Mouse (Mus musculus): ENCODE results near the gene Gm8281. TPM values are rescaled to one million over a fixed set of nuclear protein-coding genes. Genes with fewer than 3 reads are reported as not detected.
"Not testable (repeated sequence)": the region's sequence is repeated elsewhere in the genome, so short reads cannot be mapped to it uniquely, and the experiment has no call there.

The Gm8281 gene
- 0.79 and 1.1 TPM in 2 replicates for polyA plus RNA-seq (2015; fragmentation: Nextera tagmentation; extraction: Ambion mirVana)

DNA sequence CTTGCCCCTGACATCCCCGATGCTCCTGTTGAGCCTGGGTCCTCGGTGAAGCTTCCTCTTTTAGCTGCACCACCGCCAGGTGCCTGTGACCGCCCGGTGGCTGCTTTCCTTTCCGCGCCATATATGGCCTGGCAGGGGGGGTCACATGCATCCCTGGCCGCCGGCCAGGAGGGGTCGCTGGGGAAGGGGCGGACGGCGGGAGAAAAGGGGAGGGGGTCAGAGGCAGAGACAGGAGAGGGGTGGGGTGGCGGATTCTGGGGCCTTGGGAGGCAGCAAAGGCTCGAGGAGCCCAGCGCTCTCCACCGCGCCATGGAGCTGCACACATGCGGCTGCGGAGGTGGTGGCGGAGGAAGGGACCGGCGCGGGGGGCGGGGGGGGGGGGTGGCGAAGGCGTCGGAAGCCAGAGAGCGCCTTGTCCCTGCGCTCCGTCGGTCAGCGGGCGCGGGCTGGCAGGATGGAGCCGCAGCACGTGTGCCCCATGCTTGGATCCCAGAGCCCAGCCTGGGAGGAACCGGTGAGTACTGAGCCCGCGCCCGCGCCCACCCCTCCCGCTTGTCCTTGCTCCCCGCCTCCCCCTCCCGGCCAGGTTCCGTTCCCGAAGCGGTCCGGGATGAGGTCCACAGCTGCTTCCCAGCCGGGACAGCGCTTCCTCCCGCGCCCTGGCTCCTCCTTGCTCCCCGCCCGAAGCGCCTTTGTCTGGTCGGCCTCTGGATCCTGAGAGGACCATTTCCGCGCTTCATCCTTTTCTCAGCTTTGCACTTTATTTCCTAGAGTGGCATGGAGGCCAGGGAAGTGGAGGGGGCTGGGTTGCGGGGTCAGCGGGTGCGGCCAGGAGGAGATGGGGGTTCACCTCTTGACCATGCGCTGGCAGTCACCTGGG, at the start of gene Gm8281:
Gene Gm8281 (plus strand): TSS at position 430 of the 880 bp plus-strand sequence.
- ATAC-seq (ENCODE audit: insufficient read depth, low FRiP score); H3K27me3 ChIP-seq (ENCODE audit: control insufficient read depth, insufficient read depth, low read length); H3K27ac ChIP-seq (ENCODE audit: low read length); H3K4me1 ChIP-seq (ENCODE audit: control insufficient read depth, insufficient read depth, low read length); H3K36me3 ChIP-seq (ENCODE audit: control insufficient read depth, insufficient read depth, low read length); H3K9me3 ChIP-seq (replicated peaks; ENCODE audit: control insufficient read depth, low read length): not testable (repeated sequence)
- Histone ChIP-seq H3K9ac (ENCODE audit: low read length) (peak within 1 kb of the TSS; percentile 56), H3K4me3 (replicated peaks; ENCODE audit: low read length) (peak within 1 kb of the TSS; percentile 41), H3K4me2 (ENCODE audit: low read depth, low read length) (peak within 1 kb of the TSS; percentile 60)
- 5% methylated on average over 26 of the region's 63 CpGs for WGBS

DNA sequence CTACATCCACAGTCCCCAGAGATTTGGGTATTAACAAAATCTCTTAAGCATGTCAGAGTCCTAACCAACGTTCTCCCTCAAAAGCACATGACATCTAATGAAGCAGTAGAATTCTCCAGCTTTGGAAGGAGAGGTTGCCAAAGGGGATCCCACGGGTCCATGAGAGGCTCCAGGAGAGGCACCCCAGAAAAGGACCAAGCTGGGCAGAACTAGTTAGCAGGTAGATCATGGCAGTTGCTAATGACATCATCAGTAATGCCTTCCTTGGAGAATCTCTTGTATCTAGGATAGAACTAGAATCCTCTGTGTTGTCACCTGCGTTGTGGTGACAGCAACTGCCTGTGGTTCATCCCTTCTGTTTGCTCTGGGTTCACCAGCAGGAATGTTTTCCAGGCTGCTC, 20.5 kb upstream of the Gm8281 start, which contains the start of gene 4930555G01Rik:
Gene 4930555G01Rik (plus strand): TSS at position 301 of the 400 bp plus-strand sequence.
- H3K9ac ChIP-seq (ENCODE audit: low read length); H3K36me3 ChIP-seq (ENCODE audit: control insufficient read depth, insufficient read depth, low read length); H3K9me3 ChIP-seq (replicated peaks; ENCODE audit: control insufficient read depth, low read length); H3K4me1 ChIP-seq (ENCODE audit: control insufficient read depth, insufficient read depth, low read length); H3K4me3 ChIP-seq (replicated peaks; ENCODE audit: low read length); H3K4me2 ChIP-seq (ENCODE audit: low read depth, low read length); ATAC-seq (ENCODE audit: insufficient read depth, low FRiP score); H3K27ac ChIP-seq (ENCODE audit: low read length); H3K27me3 ChIP-seq (ENCODE audit: control insufficient read depth, insufficient read depth, low read length): not testable (repeated sequence)
- WGBS = no CpG with 5 or more reads among the region's 3 CpGs

DNA sequence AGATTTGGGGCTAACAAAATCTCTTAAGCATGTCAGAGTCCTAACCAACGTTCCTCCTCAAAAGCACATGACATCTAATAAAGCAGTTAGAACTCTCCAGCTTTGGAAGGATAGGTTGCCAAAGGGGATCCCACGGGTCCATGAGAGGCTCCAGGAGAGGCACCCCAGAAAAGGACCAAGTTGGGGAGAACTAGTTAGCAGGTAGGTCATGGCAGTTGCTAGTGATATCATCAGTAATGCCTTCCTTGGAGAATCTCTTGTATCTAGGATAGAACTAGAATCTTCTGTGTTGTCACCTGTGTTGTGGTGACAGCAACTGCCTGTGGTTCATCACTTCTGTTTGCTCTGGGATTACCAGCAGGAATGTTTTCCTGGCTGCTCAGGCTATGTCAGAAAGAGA, 60.4 kb downstream of the Gm8281 start, which contains the start of gene Gm8279:
Gene Gm8279 (plus strand): TSS at position 301 of the 400 bp plus-strand sequence.
- H3K27me3 ChIP-seq (ENCODE audit: control insufficient read depth, insufficient read depth, low read length); H3K9ac ChIP-seq (ENCODE audit: low read length); H3K4me1 ChIP-seq (ENCODE audit: control insufficient read depth, insufficient read depth, low read length); H3K4me3 ChIP-seq (replicated peaks; ENCODE audit: low read length); H3K4me2 ChIP-seq (ENCODE audit: low read depth, low read length); H3K36me3 ChIP-seq (ENCODE audit: control insufficient read depth, insufficient read depth, low read length); H3K27ac ChIP-seq (ENCODE audit: low read length); H3K9me3 ChIP-seq (replicated peaks; ENCODE audit: control insufficient read depth, low read length); ATAC-seq (ENCODE audit: insufficient read depth, low FRiP score): not testable (repeated sequence)
- 49% methylated on average over 2 of the region's 2 CpGs for WGBS

Other genes with a start within 250 kb of the Gm8281 start
- not detected in 2 replicates for gene Gm3269, start 232.9 kb upstream of the Gm8281 start, polyA plus RNA-seq (2015; fragmentation: Nextera tagmentation; extraction: Ambion mirVana)
- gene Gm3264, start 215.5 kb upstream of the Gm8281 start, polyA plus RNA-seq (2015; fragmentation: Nextera tagmentation; extraction: Ambion mirVana) = 0.34 and 0.37 TPM in 2 replicates
- not detected in 2 replicates for gene Gm3278, start 178.6 kb upstream of the Gm8281 start, polyA plus RNA-seq (2015; fragmentation: Nextera tagmentation; extraction: Ambion mirVana)
- not detected in 2 replicates for gene Gm8297, start 87.1 kb upstream of the Gm8281 start, polyA plus RNA-seq (2015; fragmentation: Nextera tagmentation; extraction: Ambion mirVana)
- gene Gm3298, start 55.1 kb upstream of the Gm8281 start, polyA plus RNA-seq (2015; fragmentation: Nextera tagmentation; extraction: Ambion mirVana) = 0.56 TPM in 1 of 2 replicates, not detected in the other
- gene 4930555G01Rik, start 20.4 kb upstream of the Gm8281 start, polyA plus RNA-seq (2015; fragmentation: Nextera tagmentation; extraction: Ambion mirVana) = not detected in 2 replicates
- not detected in 2 replicates for gene Gm8279, start 60.5 kb downstream of the Gm8281 start, polyA plus RNA-seq (2015; fragmentation: Nextera tagmentation; extraction: Ambion mirVana)
- gene Gm3317, start 93.5 kb downstream of the Gm8281 start, polyA plus RNA-seq (2015; fragmentation: Nextera tagmentation; extraction: Ambion mirVana) = not detected in 2 replicates
- not detected in 2 replicates for gene Gm8271, start 114.8 kb downstream of the Gm8281 start, polyA plus RNA-seq (2015; fragmentation: Nextera tagmentation; extraction: Ambion mirVana)
- gene Gm3526, start 189.5 kb downstream of the Gm8281 start, polyA plus RNA-seq (2015; fragmentation: Nextera tagmentation; extraction: Ambion mirVana) = not detected in 2 replicates

Data from stomach, embryonic 16.5 days (tissue).